Mouse (Mus musculus) neutrophil, adult 5-6 weeks (primary cell): ENCODE data around the gene Ubqln3. TPM values are rescaled to one million over a fixed set of nuclear protein-coding genes. Genes with fewer than 3 reads are reported as not detected.

Experiments used
- ATAC-seq: fragments of 151-379, 151-347 bp; 2 replicates; pipeline ENCODE4 v1.8.0; 2017; ENCODE audit warnings: mild to moderate bottlenecking, moderate TSS enrichment; ENCODE audit not compliant: insufficient number of reproducible peaks, poor library complexity, low FRiP score, severe bottlenecking; ENCODE audit errors: extremely low read depth
- total RNA-seq: library from RNA; stranded (forward); fragments of 200-1000 nt; gene quantifications from 2 replicates; pipeline ENCODE4 v1.2.3, GENCODE M21; 2017

Ubqln3 gene
- not detected in 2 replicates for total RNA-seq

- ATAC-seq = no peak
Measured at GRCm38 (mm10) chr7:104143179-104143578, at the start of gene Ubqln3. Gene Ubqln3, minus strand, starts transcription at chr7:104143279.

- 0 out of 2 replicates have a peak, but pooled peaks have one; percentile 3 for ATAC-seq
Measured at GRCm38 (mm10) chr7:104191275-104191674, 48.2 kb upstream of the Ubqln3 start.

- no peak for ATAC-seq
Measured at GRCm38 (mm10) chr7:104183292-104183691, 40.2 kb upstream of the Ubqln3 start, which contains the start of gene Olfr648. Gene Olfr648, minus strand, starts transcription at chr7:104183392.

GRCm38 (mm10) chr7:104179074-104179473 lies 36.0 kb upstream of the Ubqln3 start:
- ATAC-seq = no peak

- ATAC-seq = no peak
Measured at GRCm38 (mm10) chr7:104178422-104179054, 35.5 kb upstream of the Ubqln3 start.

GRCm38 (mm10) chr7:104175085-104175484 lies 32.0 kb upstream of the Ubqln3 start:
- no peak for ATAC-seq

GRCm38 (mm10) chr7:104169634-104170204 lies 26.6 kb upstream of the Ubqln3 start:
- ATAC-seq = peak; percentile 79

GRCm38 (mm10) chr7:104167105-104167504 lies 24.0 kb upstream of the Ubqln3 start:
- peak; percentile 49 for ATAC-seq

- no peak for ATAC-seq
Measured at GRCm38 (mm10) chr7:104150456-104150855, 7.4 kb upstream of the Ubqln3 start, which contains the start of gene Ubqlnl. Gene Ubqlnl, minus strand, starts transcription at chr7:104150556.

- ATAC-seq = no peak
Measured at GRCm38 (mm10) chr7:104137305-104137704, 5.8 kb downstream of the Ubqln3 start, which contains the start of gene Olfr643. Gene Olfr643, minus strand, starts transcription at chr7:104137405.

- ATAC-seq = no peak
Measured at GRCm38 (mm10) chr7:104129726-104130125, 13.4 kb downstream of the Ubqln3 start, which contains the start of gene Ubqln5. Gene Ubqln5, minus strand, starts transcription at chr7:104129826.

GRCm38 (mm10) chr7:104104757-104104972 lies 38.4 kb downstream of the Ubqln3 start, which contains the start of gene Olfr646:
Gene Olfr646, plus strand, starts transcription at chr7:104104873.
- ATAC-seq = no peak

GRCm38 (mm10) chr7:104103913-104104756 lies 38.9 kb downstream of the Ubqln3 start:
- ATAC-seq = no peak

Other genes starting within 250 kb of the Ubqln3 start
- gene Olfr64, start 248.8 kb downstream of the Ubqln3 start, total RNA-seq = not detected in 2 replicates
- gene Olfr65, start 239.8 kb downstream of the Ubqln3 start, total RNA-seq = not detected in 2 replicates
- gene Olfr631, start 214.5 kb downstream of the Ubqln3 start, total RNA-seq = not detected in 2 replicates
- not detected in 2 replicates for gene Olfr632, start 208.9 kb downstream of the Ubqln3 start, total RNA-seq
- not detected in 2 replicates for gene Olfr633, start 198.8 kb downstream of the Ubqln3 start, total RNA-seq
- gene Olfr635, start 172.1 kb downstream of the Ubqln3 start, total RNA-seq = not detected in 2 replicates
- gene Olfr638, start 144.5 kb downstream of the Ubqln3 start, total RNA-seq = not detected in 2 replicates
- gene Olfr639, start 126.0 kb downstream of the Ubqln3 start, total RNA-seq = not detected in 2 replicates
- gene Olfr640, start 117.7 kb downstream of the Ubqln3 start, total RNA-seq = 0.12 TPM in 1 of 2 replicates, not detected in the other
- gene Olfr641, start 107.8 kb downstream of the Ubqln3 start, total RNA-seq = not detected in 2 replicates
- gene Olfr642, start 90.6 kb downstream of the Ubqln3 start, total RNA-seq = 0.12 TPM in 1 of 2 replicates, not detected in the other
- not detected in 2 replicates for gene 4930516K23Rik, start 81.8 kb downstream of the Ubqln3 start, total RNA-seq
- gene Olfr644, start 71.4 kb downstream of the Ubqln3 start, total RNA-seq = not detected in 2 replicates
- not detected in 2 replicates for gene Olfr645, start 57.8 kb downstream of the Ubqln3 start, total RNA-seq
- gene Olfr646, start 38.4 kb downstream of the Ubqln3 start, total RNA-seq = not detected in 2 replicates
- not detected in 2 replicates for gene Ubqln5, start 13.5 kb downstream of the Ubqln3 start, total RNA-seq
- not detected in 2 replicates for gene Olfr643, start 5.9 kb downstream of the Ubqln3 start, total RNA-seq
- gene Ubqlnl, start 7.3 kb upstream of the Ubqln3 start, total RNA-seq = not detected in 2 replicates
- not detected in 2 replicates for gene Olfm5, start 21.6 kb upstream of the Ubqln3 start, total RNA-seq
- 0.12 TPM in 1 of 2 replicates, not detected in the other for gene Olfr648, start 40.1 kb upstream of the Ubqln3 start, total RNA-seq
- gene Olfr649, start 52.7 kb upstream of the Ubqln3 start, total RNA-seq = not detected in 2 replicates
- 1.3 and 2.3 TPM in 2 replicates for gene Trim6, start 75.5 kb upstream of the Ubqln3 start, total RNA-seq
- gene Trim34a, start 101.2 kb upstream of the Ubqln3 start, total RNA-seq = 202 and 211 TPM in 2 replicates
- gene Trim5, start 144.8 kb upstream of the Ubqln3 start, total RNA-seq = 71.1 and 78.2 TPM in 2 replicates
- 518 and 540 TPM in 2 replicates for gene Trim12a, start 172.2 kb upstream of the Ubqln3 start, total RNA-seq
- gene Trim34b, start 186.2 kb upstream of the Ubqln3 start, total RNA-seq = 6.8 and 7.2 TPM in 2 replicates
- 185 and 205 TPM in 2 replicates for gene Trim12c, start 210.1 kb upstream of the Ubqln3 start, total RNA-seq
- gene Trim30b, start 226.6 kb upstream of the Ubqln3 start, total RNA-seq = 380 and 405 TPM in 2 replicates